Mouse (Mus musculus) hindbrain, embryonic 11.5 days (tissue): Measurements from ENCODE around the gene Treml2. TPM values are rescaled to one million over a fixed set of nuclear protein-coding genes. Genes with fewer than 3 reads are reported as not detected.

Experiments used
- polyA plus RNA-seq: library from polyadenylated mRNA; unstranded; fragments of >200 nt; fragmentation: Nextera tagmentation; extraction: Ambion mirVana; gene quantifications from 2 replicates; pipeline ENCODE4 v1.2.1, GENCODE M21; 2014

Treml2 gene
- polyA plus RNA-seq, 1 experiment from 2014 or later = 0.09 TPM

Other genes starting within 250 kb of the Treml2 start
- not detected in 2 replicates for gene 1700067P10Rik, start 210.2 kb upstream of the Treml2 start, polyA plus RNA-seq
- not detected in 2 replicates for gene 9830107B12Rik, start 153.2 kb upstream of the Treml2 start, polyA plus RNA-seq
- gene A530064D06Rik, start 132.2 kb upstream of the Treml2 start, polyA plus RNA-seq = not detected in 2 replicates
- gene Trem1, start 66.7 kb upstream of the Treml2 start, polyA plus RNA-seq = 0.10 TPM in 1 of 2 replicates, not detected in the other
- gene Trem3, start 51.7 kb upstream of the Treml2 start, polyA plus RNA-seq = not detected in 2 replicates
- 0.20 and 0.34 TPM in 2 replicates for gene Treml4, start 35.2 kb upstream of the Treml2 start, polyA plus RNA-seq
- gene B430306N03Rik, start 16.6 kb downstream of the Treml2 start, polyA plus RNA-seq = 0.04 TPM in 1 of 2 replicates, not detected in the other
- 3.0 and 3.6 TPM in 2 replicates for gene Trem2, start 46.9 kb downstream of the Treml2 start, polyA plus RNA-seq
- gene Treml1, start 60.4 kb downstream of the Treml2 start, polyA plus RNA-seq = 2.2 and 3.1 TPM in 2 replicates
- gene Nfya, start 110.4 kb downstream of the Treml2 start, polyA plus RNA-seq = 19.9 and 26.9 TPM in 2 replicates
- 75.0 and 79.0 TPM in 2 replicates for gene Oard1, start 110.5 kb downstream of the Treml2 start, polyA plus RNA-seq
- 1.6 and 1.7 TPM in 2 replicates for gene Apobec2, start 133.4 kb downstream of the Treml2 start, polyA plus RNA-seq
- 0.06 and 0.39 TPM in 2 replicates for gene Tspo2, start 152.0 kb downstream of the Treml2 start, polyA plus RNA-seq
- 0.11 and 0.15 TPM in 2 replicates for gene Unc5cl, start 155.4 kb downstream of the Treml2 start, polyA plus RNA-seq